Mouse (Mus musculus): ENCODE data around the gene Phlda2. TPM values are rescaled to one million over a fixed set of nuclear protein-coding genes. Genes with fewer than 3 reads are reported as not detected.
"Not testable (repeated sequence)": the region's sequence is repeated elsewhere in the genome, so short reads cannot be mapped to it uniquely, and the experiment has no call there.

Gene Phlda2
- 9.1 and 10.4 TPM in 2 replicates for polyA plus RNA-seq (2015; fragmentation: Nextera tagmentation; extraction: Ambion mirVana)

GRCm38 (mm10) chr7:143502418-143503200, at the start of gene Phlda2:
TSS of gene Phlda2 (minus strand) at chr7:143503150.
- Histone ChIP-seq H3K9ac (replicated peaks; ENCODE audit: low read length) (peak within 1 kb of the TSS; percentile 57), H3K36me3 (ENCODE audit: insufficient read depth, low read length) (no peaks in the 10 kb centered on the region), H3K27me3 (ENCODE audit: insufficient read depth, low read length) (peaks cover 40% of the 10 kb centered on the region), H3K4me1 (ENCODE audit: insufficient read depth, low read length) (peaks cover 20% of the 10 kb centered on the region), H3K4me3 (ENCODE audit: low read length) (peak within 1 kb of the TSS; percentile 49), H3K9me3 (ENCODE audit: low read length) (no peaks in the 10 kb centered on the region), H3K4me2 (replicated peaks; ENCODE audit: low read depth, low read length) (peak within 1 kb of the TSS; percentile 82), H3K27ac (ENCODE audit: low read length) (no peak within 1 kb of the TSS)
- ATAC-seq (ENCODE audit: low FRiP score, low TSS enrichment): peak; percentile 50
- 2% methylated on average over 50 of the region's 51 CpGs for WGBS

DNA sequence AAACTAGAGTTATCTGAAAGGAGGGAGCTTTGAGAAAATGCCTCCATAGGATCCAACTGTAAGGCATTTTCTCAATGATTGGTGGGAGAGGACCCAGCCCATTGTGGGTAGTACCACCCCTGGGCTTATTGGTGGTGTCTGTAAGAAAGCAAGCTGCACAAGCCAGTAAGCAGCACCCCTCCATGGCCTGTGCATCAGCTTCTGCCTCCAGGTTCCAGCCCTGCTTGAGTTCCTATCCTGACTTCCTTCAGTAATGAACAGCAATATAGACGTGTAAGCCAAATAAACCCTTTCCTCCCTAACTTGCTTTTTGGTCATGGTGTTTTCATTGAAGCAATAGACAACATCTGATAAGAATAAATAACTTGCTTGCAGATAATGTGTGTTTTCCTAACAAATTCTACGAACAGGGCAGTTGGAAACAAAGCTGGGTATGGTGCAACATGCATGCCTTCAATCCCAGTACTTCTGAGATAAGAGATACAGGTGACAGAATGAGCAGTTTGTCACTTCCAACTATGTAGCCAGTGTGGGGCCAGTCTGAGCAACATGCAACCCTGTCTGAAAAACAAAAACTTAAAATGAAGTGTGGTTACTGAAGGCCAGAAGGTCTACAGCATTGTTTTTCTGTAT, 46.8 kb upstream of the Phlda2 start:
- Histone ChIP-seq H3K4me2 (replicated peaks; ENCODE audit: low read depth, low read length) (peak overlapping the region; percentile 94), H3K9me3 (ENCODE audit: low read length) (no peaks in the 10 kb centered on the region), H3K27me3 (ENCODE audit: insufficient read depth, low read length) (no peaks in the 10 kb centered on the region), H3K9ac (replicated peaks; ENCODE audit: low read length) (peak overlapping the region; percentile 85), H3K4me1 (ENCODE audit: insufficient read depth, low read length) (peaks cover 25% of the 10 kb centered on the region), H3K27ac (ENCODE audit: low read length) (peak overlapping the region; percentile 98), H3K36me3 (ENCODE audit: insufficient read depth, low read length) (0 out of 2 replicates have a peak, but pooled peaks cover 4% of the 10 kb centered on the region), H3K4me3 (ENCODE audit: low read length) (peak overlapping the region; percentile 82)
- peak; percentile 24 for ATAC-seq (ENCODE audit: low FRiP score, low TSS enrichment)
- WGBS: 26% methylated on average over 2 of the region's 2 CpGs

DNA sequence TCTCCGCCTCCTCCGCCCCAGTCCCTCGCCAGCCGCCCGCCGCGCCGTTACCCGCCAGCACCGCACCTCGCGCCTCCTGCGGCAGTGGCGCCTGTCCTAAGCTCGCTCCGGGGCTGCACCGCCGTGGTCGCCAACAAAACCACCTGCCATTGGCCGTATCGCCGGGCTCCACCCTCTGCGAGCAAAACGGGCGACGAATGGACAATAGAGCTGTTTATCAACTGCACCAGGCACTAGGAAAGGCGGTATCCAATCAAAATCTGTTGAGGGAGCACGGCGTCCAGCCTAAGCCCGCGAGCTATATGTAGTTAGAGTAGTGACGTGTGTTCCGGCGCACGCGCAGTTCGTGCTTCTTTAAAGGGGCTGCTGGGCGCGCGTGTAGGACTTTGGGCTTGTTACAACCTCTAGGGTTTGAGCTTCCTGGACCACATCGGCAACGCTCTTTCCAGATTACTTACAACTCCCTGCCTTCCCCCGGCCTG, 46.1 kb upstream of the Phlda2 start, which contains the start of gene Nap1l4:
TSS of gene Nap1l4 (minus strand) at position 131 of the 482 bp plus-strand sequence.
- under 1% methylated on average over 41 of the region's 43 CpGs for WGBS
- Histone ChIP-seq H3K4me2 (replicated peaks; ENCODE audit: low read depth, low read length) (peak within 1 kb of the TSS; percentile 94), H3K27ac (ENCODE audit: low read length) (peak within 1 kb of the TSS; percentile 98)

DNA sequence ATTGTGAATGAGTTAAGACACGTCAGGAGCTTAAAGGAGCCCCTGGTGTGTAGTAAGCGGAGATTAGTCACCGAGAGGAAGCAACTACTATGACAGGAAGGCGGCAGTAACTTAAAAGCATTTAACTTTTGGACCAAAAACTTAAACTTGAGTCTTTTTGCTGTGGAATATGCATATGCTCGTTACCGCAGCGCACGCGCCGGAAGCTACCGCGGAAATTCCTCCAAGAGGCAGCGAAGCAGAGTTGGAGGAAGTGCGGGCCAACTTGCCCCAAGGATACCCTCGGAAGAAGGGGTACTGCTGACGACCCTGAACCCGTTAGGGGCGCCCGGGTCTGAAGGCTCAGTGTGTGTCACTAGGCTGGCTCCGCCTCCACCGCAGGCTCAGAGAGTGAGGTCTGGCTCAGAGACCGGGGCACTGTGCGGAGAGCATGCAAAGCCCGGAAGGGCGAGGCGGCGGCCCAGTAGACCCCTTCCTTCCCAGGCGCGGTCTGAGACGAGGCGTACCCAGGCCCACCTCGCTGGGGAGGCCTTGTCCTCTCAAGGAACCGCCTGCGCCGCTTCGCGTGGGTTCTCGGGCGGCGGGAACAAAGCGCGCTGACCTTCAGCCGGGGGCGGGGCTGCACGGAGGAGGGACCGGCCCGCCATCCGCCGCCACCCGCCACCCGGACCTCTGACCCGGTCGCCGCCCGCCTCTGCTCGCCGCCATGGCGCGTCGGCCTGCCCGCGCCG, 45.4 kb upstream of the Phlda2 start:
- H3K27ac ChIP-seq (ENCODE audit: low read length): peak overlapping the region; percentile 98
- H3K4me3 ChIP-seq (ENCODE audit: low read length): peak overlapping the region; percentile 82
- no peaks in the 10 kb centered on the region for H3K27me3 ChIP-seq (ENCODE audit: insufficient read depth, low read length)
- H3K4me1 ChIP-seq (ENCODE audit: insufficient read depth, low read length): peaks cover 30% of the 10 kb centered on the region
- under 1% methylated on average over 52 of the region's 63 CpGs for WGBS
- no peaks in the 10 kb centered on the region for H3K36me3 ChIP-seq (ENCODE audit: insufficient read depth, low read length)
- no peaks in the 10 kb centered on the region for H3K9me3 ChIP-seq (ENCODE audit: low read length)
- peak overlapping the region; percentile 95 for H3K9ac ChIP-seq (replicated peaks; ENCODE audit: low read length)
- ATAC-seq (ENCODE audit: low FRiP score, low TSS enrichment): peak; percentile 81
- H3K4me2 ChIP-seq (replicated peaks; ENCODE audit: low read depth, low read length): peak overlapping the region; percentile 84

More for the DNA sequence above, 46.1 kb upstream of the Phlda2 start, which contains the start of gene Nap1l4:
- H3K4me1 ChIP-seq (ENCODE audit: insufficient read depth, low read length): peaks cover 26% of the 10 kb centered on the region
- H3K4me3 ChIP-seq (ENCODE audit: low read length): peak within 1 kb of the TSS; percentile 82
- no peaks in the 10 kb centered on the region for H3K36me3 ChIP-seq (ENCODE audit: insufficient read depth, low read length)
- no peaks in the 10 kb centered on the region for H3K9me3 ChIP-seq (ENCODE audit: low read length)
- no peaks in the 10 kb centered on the region for H3K27me3 ChIP-seq (ENCODE audit: insufficient read depth, low read length)
- H3K9ac ChIP-seq (replicated peaks; ENCODE audit: low read length): peak within 1 kb of the TSS; percentile 95
- peak; percentile 99 for ATAC-seq (ENCODE audit: low FRiP score, low TSS enrichment)

- Histone ChIP-seq H3K27me3 (ENCODE audit: insufficient read depth, low read length) (no peaks in the 10 kb centered on the region), H3K9ac (replicated peaks; ENCODE audit: low read length) (0 out of 2 replicates have a peak overlapping the region, but pooled peaks have one; percentile 24), H3K36me3 (ENCODE audit: insufficient read depth, low read length) (no peaks in the 10 kb centered on the region), H3K4me2 (replicated peaks; ENCODE audit: low read depth, low read length) (no peak overlapping the region), H3K27ac (ENCODE audit: low read length) (no peak overlapping the region), H3K4me3 (ENCODE audit: low read length) (no peak overlapping the region), H3K4me1 (ENCODE audit: insufficient read depth, low read length) (peaks cover 30% of the 10 kb centered on the region), H3K9me3 (ENCODE audit: low read length) (no peaks in the 10 kb centered on the region)
- WGBS: 56% methylated on average over 2 of the region's 2 CpGs
- no peak for ATAC-seq (ENCODE audit: low FRiP score, low TSS enrichment)
Observed at GRCm38 (mm10) chr7:143546554-143546953, 43.6 kb upstream of the Phlda2 start.

DNA sequence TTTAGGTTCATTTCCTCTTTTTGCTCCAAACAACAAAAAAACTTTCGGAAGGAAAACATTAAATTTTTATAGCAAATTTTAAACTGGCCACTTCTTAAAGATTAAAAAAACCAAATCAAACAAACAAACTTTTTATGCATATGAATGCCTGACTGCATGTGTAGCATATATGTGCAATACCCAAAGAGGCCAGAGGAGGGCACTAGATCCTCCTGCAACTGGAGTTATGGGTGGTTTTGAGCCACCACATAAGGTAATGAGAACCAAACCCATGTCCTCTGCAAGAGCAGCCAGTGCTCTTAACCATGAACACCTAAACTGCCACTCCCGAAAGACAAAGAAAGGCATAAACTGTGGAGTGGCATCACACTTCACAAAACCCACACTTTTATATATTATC, 41.4 kb upstream of the Phlda2 start:
- H3K4me1 ChIP-seq (ENCODE audit: insufficient read depth, low read length): peaks cover 30% of the 10 kb centered on the region
- no peak for ATAC-seq (ENCODE audit: low FRiP score, low TSS enrichment)
- 92% methylated on average over 2 of the region's 2 CpGs for WGBS
- H3K4me2 ChIP-seq (replicated peaks; ENCODE audit: low read depth, low read length): no peak overlapping the region
- H3K27me3 ChIP-seq (ENCODE audit: insufficient read depth, low read length): no peaks in the 10 kb centered on the region
- no peak overlapping the region for H3K4me3 ChIP-seq (ENCODE audit: low read length)
- no peak overlapping the region for H3K9ac ChIP-seq (replicated peaks; ENCODE audit: low read length)
- no peaks in the 10 kb centered on the region for H3K9me3 ChIP-seq (ENCODE audit: low read length)
- peaks cover 5% of the 10 kb centered on the region; the same call in 1 of the 2 replicates for H3K36me3 ChIP-seq (ENCODE audit: insufficient read depth, low read length)
- no peak overlapping the region for H3K27ac ChIP-seq (ENCODE audit: low read length)

DNA sequence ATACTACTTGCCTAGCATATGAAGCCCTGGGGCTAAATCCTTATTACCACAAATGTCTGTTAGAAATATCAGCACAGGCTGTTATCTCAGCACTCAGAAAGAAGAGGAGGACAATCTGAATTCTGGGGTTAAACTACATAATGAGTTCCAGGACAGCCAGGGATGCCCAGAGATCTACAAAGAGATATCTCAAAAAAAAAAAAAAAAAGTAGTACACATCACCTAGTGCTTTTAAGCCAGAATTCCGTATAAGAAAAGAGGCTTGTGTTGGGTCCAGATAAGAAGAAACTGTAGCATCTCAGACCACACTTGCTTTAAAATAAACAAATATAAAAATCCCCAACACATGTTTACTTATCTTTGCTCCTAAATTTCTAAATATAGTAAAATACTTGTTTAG, 35.7 kb upstream of the Phlda2 start:
- 65% methylated on average over 1 of the region's 1 CpGs for WGBS
- H3K27me3 ChIP-seq (ENCODE audit: insufficient read depth, low read length): no peaks in the 10 kb centered on the region
- no peak overlapping the region for H3K4me2 ChIP-seq (replicated peaks; ENCODE audit: low read depth, low read length)
- H3K9me3 ChIP-seq (ENCODE audit: low read length): no peaks in the 10 kb centered on the region
- ATAC-seq (ENCODE audit: low FRiP score, low TSS enrichment): no peak
- no peaks in the 10 kb centered on the region; the same call in 1 of the 2 replicates for H3K4me1 ChIP-seq (ENCODE audit: insufficient read depth, low read length)
- no peak overlapping the region for H3K9ac ChIP-seq (replicated peaks; ENCODE audit: low read length)
- H3K27ac ChIP-seq (ENCODE audit: low read length): no peak overlapping the region
- no peak overlapping the region for H3K4me3 ChIP-seq (ENCODE audit: low read length)
- peaks cover 45% of the 10 kb centered on the region for H3K36me3 ChIP-seq (ENCODE audit: insufficient read depth, low read length)

- H3K9me3 ChIP-seq (ENCODE audit: low read length); H3K27ac ChIP-seq (ENCODE audit: low read length); H3K4me3 ChIP-seq (ENCODE audit: low read length); H3K9ac ChIP-seq (replicated peaks; ENCODE audit: low read length); ATAC-seq (ENCODE audit: low FRiP score, low TSS enrichment); H3K4me1 ChIP-seq (ENCODE audit: insufficient read depth, low read length); H3K4me2 ChIP-seq (replicated peaks; ENCODE audit: low read depth, low read length); H3K27me3 ChIP-seq (ENCODE audit: insufficient read depth, low read length): not testable (repeated sequence)
- H3K36me3 ChIP-seq (ENCODE audit: insufficient read depth, low read length): peaks cover 49% of the 10 kb centered on the region
- 93% methylated on average over 6 of the region's 6 CpGs for WGBS
Observed at GRCm38 (mm10) chr7:143538229-143538628, 35.3 kb upstream of the Phlda2 start.

DNA sequence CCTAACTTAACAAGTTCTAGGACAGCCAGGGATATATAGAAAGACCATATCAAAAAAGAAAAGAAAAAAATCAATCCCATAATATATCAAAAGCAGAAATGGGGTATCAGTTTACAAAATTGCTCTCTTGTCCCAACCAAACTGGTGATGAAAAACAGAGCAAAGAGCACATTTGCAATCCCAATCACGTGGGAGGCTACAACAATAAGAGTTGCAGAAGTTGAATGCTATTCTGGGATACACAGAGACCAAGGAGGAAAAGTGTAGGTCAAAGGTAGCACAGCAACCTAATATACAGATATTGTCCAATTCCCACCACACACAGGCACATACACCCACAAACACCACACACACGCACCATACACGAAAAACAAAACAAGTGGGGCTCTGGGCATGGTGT, 33.3 kb upstream of the Phlda2 start:
- WGBS: 90% methylated on average over 3 of the region's 3 CpGs
- no peak overlapping the region for H3K4me3 ChIP-seq (ENCODE audit: low read length)
- no peaks in the 10 kb centered on the region for H3K27me3 ChIP-seq (ENCODE audit: insufficient read depth, low read length)
- no peaks in the 10 kb centered on the region for H3K4me1 ChIP-seq (ENCODE audit: insufficient read depth, low read length)
- no peak overlapping the region for H3K9ac ChIP-seq (replicated peaks; ENCODE audit: low read length)
- H3K9me3 ChIP-seq (ENCODE audit: low read length): no peaks in the 10 kb centered on the region
- H3K4me2 ChIP-seq (replicated peaks; ENCODE audit: low read depth, low read length): no peak overlapping the region
- H3K36me3 ChIP-seq (ENCODE audit: insufficient read depth, low read length): peaks cover 63% of the 10 kb centered on the region
- no peak for ATAC-seq (ENCODE audit: low FRiP score, low TSS enrichment)
- H3K27ac ChIP-seq (ENCODE audit: low read length): no peak overlapping the region
